In the genomic region with DNA sequence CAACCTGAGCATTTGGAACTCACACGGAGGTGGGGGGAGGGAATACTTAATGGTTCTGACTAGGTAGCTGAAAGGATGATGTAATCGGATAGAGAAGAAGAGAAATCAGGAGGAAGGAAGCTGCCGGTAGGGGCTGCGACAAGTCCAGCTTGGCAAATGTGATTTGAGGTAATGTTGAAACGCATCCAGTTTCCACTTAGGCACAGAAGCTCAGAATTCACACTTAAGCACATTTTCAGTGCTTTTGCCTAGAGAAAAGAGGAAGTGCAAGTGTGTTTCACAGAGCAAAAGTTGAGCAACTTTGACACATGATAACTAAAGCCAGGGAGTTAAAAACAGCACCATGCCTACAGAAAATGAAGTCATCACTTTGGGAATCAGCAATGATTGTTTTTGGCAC, we compare ENCODE assay signal across 10 mouse cellular contexts. TPM values are rescaled to one million over a fixed set of nuclear protein-coding genes. Genes with fewer than 3 reads are reported as not detected.
A peak's percentile ranks its signal among the peaks of the same experiment; 100 is the strongest.
DNase-seq lines count a peak whose midpoint lies in the region; ATAC-seq lines count a peak whose summit lies in the region.
"Had no signal": no experiment of that assay in that cellular context is flagged by ENCODE, and none has a peak within 500 bp of the region (broad histone marks: within the 10 kb centered on the region; RNA-seq: fewer than 3 reads in every experiment).

No protein-coding gene starts in this region.

- peak; percentile 28 to 31 for DNase-seq in cerebellum, postnatal 10 days
- DNase-seq in cerebellum, adult 9-10 months: no peak
- peak; percentile 63 for DNase-seq in layer of hippocampus, adult 11-12 months (ENCODE audit: low spot score)
- DNase-seq in layer of hippocampus, postnatal 10 days (ENCODE audit: low spot score in 2 of 2): no peak
- peak; percentile 35 for DNase-seq in adipocyte (ENCODE audit: low spot score)
- peak; percentile 64 for DNase-seq in lung, postnatal 25 days (ENCODE audit: low spot score)
- DNase-seq: adrenal gland, postnatal 10 days; kidney, adult 18-20 months had no signal

- no peak for ATAC-seq in cerebellum, adult (ENCODE audit: insufficient number of reproducible peaks, low FRiP score, low TSS enrichment)
- ATAC-seq in CD4-positive, CD25-positive, alpha-beta regulatory T cell, adult 4 months: no peak

RNA-seq across cellular contexts. Expression of a gene that starts 8.4 kb away (rescaled TPM):
- 10 to 100 TPM; 40.8 to 43.3 TPM for total RNA-seq in layer of hippocampus, postnatal 10 days (2021)
- polyA plus RNA-seq in CD4-positive, CD25-positive, alpha-beta regulatory T cell, adult 4 months (2017; shearing (Covaris generic)): 10 to 100 TPM; 43.4 to 47.5 TPM

RNA-seq across cellular contexts. Expression of a gene that starts 19.5 kb away (rescaled TPM):
- total RNA-seq in layer of hippocampus, postnatal 10 days (2021): 1 to 10 TPM; 4.5 to 4.6 TPM
- polyA plus RNA-seq in CD4-positive, CD25-positive, alpha-beta regulatory T cell, adult 4 months (2017; shearing (Covaris generic)): 10 to 100 TPM; 13.5 to 15.8 TPM

RNA-seq across cellular contexts. Expression of a gene that starts 36.8 kb away (rescaled TPM):
- under 1 TPM in 1 of 2 experiments, not detected in 1; 0.25 TPM for total RNA-seq in layer of hippocampus, postnatal 10 days (2021)
- not detected for polyA plus RNA-seq in CD4-positive, CD25-positive, alpha-beta regulatory T cell, adult 4 months (2017; shearing (Covaris generic))
- total RNA-seq: adrenal gland, postnatal 10 days had no signal

RNA-seq across cellular contexts. Expression of a gene that starts 43.1 kb away (rescaled TPM):
- total RNA-seq in layer of hippocampus, postnatal 10 days (2021): not detected
- not detected for polyA plus RNA-seq in CD4-positive, CD25-positive, alpha-beta regulatory T cell, adult 4 months (2017; shearing (Covaris generic))
- total RNA-seq: adrenal gland, postnatal 10 days had no signal

Comparison
In these comparisons a context has a peak if more than half of its experiments do, and no peak if none do; other contexts are left out.
1. DNase-seq: peak in cerebellum, postnatal 10 days (2 of 2), layer of hippocampus, adult 11-12 months (single experiment), adipocyte (single experiment) and lung, postnatal 25 days (single experiment); none in cerebellum, adult 9-10 months (single experiment) and layer of hippocampus, postnatal 10 days (0 of 2).